Mouse (Mus musculus) adipocyte (in vitro differentiated cells): ENCODE measurements at regions not wholly inside any gene's neighbourhood (a gene's known extent, or its start where the extent isn't known, plus 50 kb on each side); places are given as distances from the start of the nearest gene placed in this dataset.

ENCODE experiments used
- DNase-seq: peaks from one replicate; pipeline ENCODE4 v3.0.0-alpha.2; 2016; ENCODE audit warnings: low spot score

- DNase-seq: no peak
Measured at GRCm38 (mm10) chr4:54162308-54162707, 336.5 kb downstream of the Tmem38b start.

GRCm38 (mm10) chr4:54170202-54170931, 344.5 kb downstream of the Tmem38b start:
- no peak for DNase-seq

- no peak for DNase-seq
Measured at GRCm38 (mm10) chr4:54184213-54184612, 358.4 kb downstream of the Tmem38b start.

- no peak for DNase-seq
Measured at GRCm38 (mm10) chr4:54195734-54196133, 369.9 kb downstream of the Tmem38b start.

- peak; percentile 4 for DNase-seq
Measured at GRCm38 (mm10) chr4:54202440-54202839, 376.6 kb downstream of the Tmem38b start.

- no peak for DNase-seq
Measured at GRCm38 (mm10) chr4:54224572-54224971, 398.7 kb downstream of the Tmem38b start.
